Mouse (Mus musculus) limb, embryonic 14.5 days (tissue): ENCODE data around the gene Copb1. TPM values are rescaled to one million over a fixed set of nuclear protein-coding genes. Genes with fewer than 3 reads are reported as not detected.

ENCODE experiments used
- ATAC-seq: fragments of 200-750 bp; cut with Nextera tagmentation; 2 replicates; pipeline ENCODE4 v1.8.0; 2017; ENCODE audit warnings: low read depth, moderate number of reproducible peaks, moderate TSS enrichment; ENCODE audit not compliant: low FRiP score
- DNase-seq: peaks from one replicate; pipeline ENCODE4 v3.0.0-alpha.2; 2015; ENCODE audit warnings: low spot score
- H3K27ac ChIP-seq: fragments of 300-500 bp; sonication (generic); replicated peaks from 2 replicates; pipeline ENCODE4 v1.5.1; 2014; ENCODE audit warnings: low read depth, mild to moderate bottlenecking, low read length, moderate library complexity, mixed read lengths
- H3K27me3 ChIP-seq: fragments of 300-500 bp; sonication (generic); 2 replicates; pipeline ENCODE4 v1.6.1; 2014; ENCODE audit warnings: low read length, mixed read lengths; ENCODE audit not compliant: control insufficient read depth, insufficient read depth
- H3K36me3 ChIP-seq: fragments of 300-500 bp; sonication (generic); 2 replicates; pipeline ENCODE4 v1.6.1; 2014; ENCODE audit warnings: mild to moderate bottlenecking, low read length, moderate library complexity, mixed read lengths; ENCODE audit not compliant: control insufficient read depth, insufficient read depth
- H3K4me1 ChIP-seq: fragments of 300-500 bp; sonication (generic); 2 replicates; pipeline ENCODE4 v1.6.1; 2014; ENCODE audit warnings: antibody characterized with exemption, low read length, mixed read lengths; ENCODE audit not compliant: control insufficient read depth, insufficient read depth
- H3K4me2 ChIP-seq: fragments of 300-500 bp; sonication (generic); replicated peaks from 2 replicates; pipeline ENCODE4 v1.6.1; 2014; ENCODE audit warnings: low read depth, mild to moderate bottlenecking, low read length, moderate library complexity; ENCODE audit not compliant: severe bottlenecking
- H3K4me3 ChIP-seq: fragments of 300-500 bp; sonication (generic); replicated peaks from 2 replicates; pipeline ENCODE4 v1.5.1; 2014; ENCODE audit warnings: low read length
- H3K9ac ChIP-seq: fragments of 300-500 bp; sonication (generic); 2 replicates; pipeline ENCODE4 v1.6.1; 2014; ENCODE audit warnings: mild to moderate bottlenecking, low read depth, low read length, moderate library complexity; ENCODE audit not compliant: severe bottlenecking
- H3K9me3 ChIP-seq: fragments of 300-500 bp; sonication (generic); 2 replicates; pipeline ENCODE4 v1.6.1; 2016; ENCODE audit warnings: low read length; ENCODE audit not compliant: control insufficient read depth
- POLR2A ChIP-seq: fragments of 200-500 bp; IDR thresholded peaks from 2 replicates; pipeline ENCODE4 v1.8.0; 2012; ENCODE audit warnings: inconsistent platforms, mild to moderate bottlenecking, moderate library complexity, borderline replicate concordance; ENCODE audit not compliant: insufficient read depth, insufficient read length; ENCODE audit errors: extremely low read depth
- WGBS: fragments of 180-500 bp; shearing (Covaris S2); extraction: QIAGEN DNeasy Blood & Tissue Kit; methylation state at CpG from one replicate; pipeline ENCODE4 v1.1.7; 2014; 5-methylcytosine and 5-hydroxymethylcytosine counted together
- polyA plus RNA-seq, 2 experiments: library from polyadenylated mRNA; depleted of rRNA in 1 of 2; stranded (reverse) in 1 of 2; unstranded in 1 of 2; fragments of >200 nt; fragmentation: Nextera tagmentation in 1 of 2; extraction: Ambion mirVana in 1 of 2; gene quantifications; 2 replicates each; pipeline versions ENCODE4 v1.2.1 to v1.2.3; 2012 to 2014

The Copb1 gene
- polyA plus RNA-seq, 2 experiments, result 112 to 150 TPM

DNA sequence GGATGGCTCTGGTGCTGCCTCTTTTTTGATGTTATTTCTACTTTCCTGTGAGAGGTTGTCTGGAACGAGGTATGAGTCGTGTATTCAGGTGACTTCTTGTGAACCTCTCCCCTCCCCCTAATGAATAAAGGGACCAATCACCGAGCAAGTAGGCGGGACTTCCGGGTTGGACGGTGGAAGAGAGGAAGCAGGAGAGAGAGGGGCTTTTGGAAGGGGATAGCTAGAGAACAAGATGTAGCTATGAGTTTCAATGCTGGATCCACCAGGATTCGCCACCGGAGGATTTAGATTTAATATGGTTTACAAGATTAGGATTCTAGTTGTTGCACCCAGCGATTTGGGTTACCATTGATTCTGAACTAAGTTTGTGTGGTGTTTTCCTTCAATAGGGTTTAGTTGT is 28.5 kb upstream of the Copb1 start:
- Histone ChIP-seq H3K4me2 (no peak overlapping the region), H3K4me3 (no peak overlapping the region), H3K9me3 (no peaks in the 10 kb centered on the region), H3K27ac (no peak overlapping the region), H3K36me3 (no peaks in the 10 kb centered on the region), H3K27me3 (no peaks in the 10 kb centered on the region), H3K9ac (no peak overlapping the region), H3K4me1 (no peaks in the 10 kb centered on the region)
- 81% methylated on average over 9 of the region's 9 CpGs for WGBS
- no peak for TF ChIP-seq POLR2A
- DNase-seq, result no peak
- ATAC-seq, result no peak

GRCm38 (mm10) chr7:114281671-114282070 is 27.2 kb upstream of the Copb1 start:
- TF ChIP-seq POLR2A, result no peak
- Histone ChIP-seq H3K9me3 (no peaks in the 10 kb centered on the region), H3K27ac (no peak overlapping the region), H3K4me1 (no peaks in the 10 kb centered on the region), H3K9ac (no peak overlapping the region), H3K4me2 (no peak overlapping the region), H3K27me3 (no peaks in the 10 kb centered on the region), H3K4me3 (no peak overlapping the region), H3K36me3 (no peaks in the 10 kb centered on the region)
- WGBS, result 57% methylated on average over 3 of the region's 3 CpGs
- DNase-seq, result peak; percentile 42
- no peak for ATAC-seq

- WGBS, result 1% methylated on average over 39 of the region's 39 CpGs
- TF ChIP-seq POLR2A, result no peak
- Histone ChIP-seq H3K27me3 (no peaks in the 10 kb centered on the region), H3K9ac (peak within 1 kb of the TSS; percentile 75), H3K4me2 (peak within 1 kb of the TSS; percentile 85), H3K9me3 (no peaks in the 10 kb centered on the region), H3K4me1 (0 out of 2 replicates have a peak, but pooled peaks cover 9% of the 10 kb centered on the region), H3K4me3 (peak within 1 kb of the TSS; percentile 84), H3K36me3 (peaks cover 28% of the 10 kb centered on the region), H3K27ac (no peak within 1 kb of the TSS; the same call in 1 of the 2 replicates)
- peak; percentile 94 for ATAC-seq
- DNase-seq, result peak; percentile 99
Measured at GRCm38 (mm10) chr7:114276005-114276752, 21.7 kb upstream of the Copb1 start, which contains the start of gene Psma1. Psma1 (minus strand) TSS chr7:114276118.

DNA sequence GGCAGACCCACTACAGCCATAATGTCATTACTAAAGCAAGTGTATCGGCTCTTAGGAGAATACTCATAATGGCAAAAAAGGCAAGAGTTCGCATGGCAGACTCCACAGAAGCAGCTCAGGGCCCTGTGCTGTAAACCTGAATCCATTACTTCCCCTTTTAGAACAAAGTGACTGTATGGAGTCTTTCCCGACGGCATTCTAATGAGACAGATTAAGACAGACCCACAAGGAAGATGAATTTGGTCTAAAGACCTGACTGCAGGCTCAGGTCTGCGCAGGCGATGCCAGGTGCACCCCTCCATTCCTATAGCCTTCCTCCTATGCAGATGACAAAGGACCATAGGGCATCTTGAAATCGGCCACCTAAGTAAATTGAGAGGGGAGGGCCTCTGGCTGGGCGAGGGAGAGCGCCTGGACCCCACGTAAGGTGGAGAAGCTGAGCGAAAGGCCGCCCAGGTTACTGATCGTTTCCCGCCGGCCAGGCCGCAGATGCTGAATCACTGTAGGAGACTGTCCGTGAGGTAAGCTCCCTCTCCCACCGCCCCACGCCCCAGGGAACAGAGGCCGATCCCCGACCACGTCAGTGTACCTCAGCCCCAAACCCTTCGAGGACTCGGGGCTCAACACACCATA is 21.0 kb upstream of the Copb1 start:
- TF ChIP-seq POLR2A, result no peak
- Histone ChIP-seq H3K4me1 (0 out of 2 replicates have a peak, but pooled peaks cover 9% of the 10 kb centered on the region), H3K27me3 (no peaks in the 10 kb centered on the region), H3K36me3 (peaks cover 35% of the 10 kb centered on the region), H3K9me3 (no peaks in the 10 kb centered on the region), H3K4me2 (peak overlapping the region; percentile 85), H3K4me3 (peak overlapping the region; percentile 84), H3K27ac (no peak overlapping the region), H3K9ac (peak overlapping the region; percentile 75)
- DNase-seq, result no peak
- ATAC-seq, result peak; percentile 78
- WGBS, result 1% methylated on average over 21 of the region's 24 CpGs

- H3K4me2 ChIP-seq, result no peak overlapping the region
- H3K9me3 ChIP-seq, result no peaks in the 10 kb centered on the region
- H3K4me1 ChIP-seq, result no peaks in the 10 kb centered on the region
- ATAC-seq (no peak), DNase-seq (no peak)
- H3K4me3 ChIP-seq, result no peak overlapping the region
- H3K36me3 ChIP-seq, result peaks cover 88% of the 10 kb centered on the region
- no peak for TF ChIP-seq POLR2A
- H3K27ac ChIP-seq, result no peak overlapping the region
- H3K9ac ChIP-seq, result no peak overlapping the region
- H3K27me3 ChIP-seq, result no peaks in the 10 kb centered on the region
- 95% methylated on average over 5 of the region's 5 CpGs for WGBS
Measured at GRCm38 (mm10) chr7:114268446-114268845, 13.9 kb upstream of the Copb1 start.
